Mouse (Mus musculus) natural killer cell, adult 2 months (primary cell): Measurements from ENCODE around the gene Bnipl.

Source experiments
- DNase-seq, 2 experiments: peaks; one replicate each; pipeline ENCODE4 v3.0.0; 2022; ENCODE audit warnings: low spot score in 2 of 2

Gene Bnipl

GRCm38 (mm10) chr3:95250783-95251424, at the start of gene Bnipl:
Gene Bnipl (minus strand): TSS chr3:95251193.
- DNase-seq, result no peak

- no peak for DNase-seq
Observed at GRCm38 (mm10) chr3:95298018-95298417, 47.0 kb upstream of the Bnipl start.

GRCm38 (mm10) chr3:95296103-95296469, 45.1 kb upstream of the Bnipl start:
- DNase-seq, result peak; percentile 31 to 45

- DNase-seq, result no peak
Observed at GRCm38 (mm10) chr3:95295321-95296102, 44.5 kb upstream of the Bnipl start.

- DNase-seq, result no peak
Observed at GRCm38 (mm10) chr3:95294718-95295117, 43.7 kb upstream of the Bnipl start.

GRCm38 (mm10) chr3:95294316-95294715, 43.3 kb upstream of the Bnipl start:
- DNase-seq, result no peak

GRCm38 (mm10) chr3:95293537-95293936, 42.5 kb upstream of the Bnipl start:
- DNase-seq, result peak; percentile 23 to 46

- DNase-seq, result no peak
Observed at GRCm38 (mm10) chr3:95292899-95293298, 41.9 kb upstream of the Bnipl start.

GRCm38 (mm10) chr3:95291041-95291440, 40.0 kb upstream of the Bnipl start:
- no peak for DNase-seq

GRCm38 (mm10) chr3:95290156-95290555, 39.2 kb upstream of the Bnipl start:
- no peak for DNase-seq

GRCm38 (mm10) chr3:95289419-95289818, 38.4 kb upstream of the Bnipl start:
- DNase-seq, result no peak

- no peak for DNase-seq
Observed at GRCm38 (mm10) chr3:95287541-95287940, 36.5 kb upstream of the Bnipl start.

- no peak for DNase-seq
Observed at GRCm38 (mm10) chr3:95286510-95286909, 35.5 kb upstream of the Bnipl start.

GRCm38 (mm10) chr3:95286011-95286410, 35.0 kb upstream of the Bnipl start:
- no peak for DNase-seq

GRCm38 (mm10) chr3:95285390-95285789, 34.4 kb upstream of the Bnipl start:
- no peak for DNase-seq

- no peak for DNase-seq
Observed at GRCm38 (mm10) chr3:95284501-95285281, 33.7 kb upstream of the Bnipl start.

GRCm38 (mm10) chr3:95284062-95284461, 33.1 kb upstream of the Bnipl start:
- DNase-seq, result no peak

GRCm38 (mm10) chr3:95283589-95283941, 32.6 kb upstream of the Bnipl start:
- no peak for DNase-seq

- peak; percentile 30 to 39 for DNase-seq
Observed at GRCm38 (mm10) chr3:95282865-95283588, 32.0 kb upstream of the Bnipl start.

- DNase-seq, result peak; percentile 18 to 32
Observed at GRCm38 (mm10) chr3:95282381-95282864, 31.4 kb upstream of the Bnipl start.

- peak; percentile 97 to 98 for DNase-seq
Observed at GRCm38 (mm10) chr3:95281216-95282126, 30.5 kb upstream of the Bnipl start, which contains the start of the genes Mindy1 and Prune1. Gene Mindy1 (plus strand): TSS chr3:95281345. Gene Prune1 (minus strand): TSS chr3:95282076.
